Mouse (Mus musculus) left cerebral cortex, postnatal 10 days (tissue): ENCODE measurements around the gene Bcas3. TPM values are rescaled to one million over a fixed set of nuclear protein-coding genes. Genes with fewer than 3 reads are reported as not detected.
A peak's percentile ranks its signal among the peaks of the same experiment; 100 is the strongest.

Experiments used
- DNase-seq, 2 experiments: peaks; one replicate each; pipeline ENCODE4 v3.0.0; 2021 to 2022; ENCODE audit warnings: low spot score in 2 of 2, mixed read lengths in 1 of 2; ENCODE audit errors: extremely low spot score in 1 of 2
- intact Hi-C: fragments of 180-260 bp; cut with DNase I; formaldehyde crosslinking; loops from one replicate; pipeline ENCODE4 v1.15.1; 2025
- total RNA-seq, 2 experiments: library from RNA; stranded (reverse); gene quantifications; 2 replicates each; pipeline ENCODE4 v1.2.3; 2021

Gene Bcas3
- total RNA-seq, 2 experiments from 2014 or later: 49.2 to 61.1 TPM

DNA sequence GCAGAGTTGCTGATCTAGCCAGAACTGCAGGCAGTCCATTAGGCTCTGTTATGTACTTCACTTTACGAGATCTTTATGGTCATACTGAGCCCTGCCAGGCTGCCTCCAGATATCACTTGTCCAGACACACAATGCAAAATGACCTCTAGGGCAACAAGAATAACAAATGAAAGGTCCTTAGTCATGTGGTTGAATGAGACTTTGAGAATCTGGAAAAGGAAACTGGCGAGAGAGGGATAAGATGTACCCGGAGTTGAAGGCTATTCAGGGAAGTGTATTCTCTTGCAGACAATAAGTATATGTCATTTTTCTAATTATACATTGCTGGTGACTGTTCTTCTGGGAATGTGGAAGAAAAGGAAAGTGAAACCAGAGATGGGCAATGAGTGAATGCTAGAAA lies 218.1 kb downstream of the Bcas3 start:
- intact Hi-C loops: no loop called here

DNA sequence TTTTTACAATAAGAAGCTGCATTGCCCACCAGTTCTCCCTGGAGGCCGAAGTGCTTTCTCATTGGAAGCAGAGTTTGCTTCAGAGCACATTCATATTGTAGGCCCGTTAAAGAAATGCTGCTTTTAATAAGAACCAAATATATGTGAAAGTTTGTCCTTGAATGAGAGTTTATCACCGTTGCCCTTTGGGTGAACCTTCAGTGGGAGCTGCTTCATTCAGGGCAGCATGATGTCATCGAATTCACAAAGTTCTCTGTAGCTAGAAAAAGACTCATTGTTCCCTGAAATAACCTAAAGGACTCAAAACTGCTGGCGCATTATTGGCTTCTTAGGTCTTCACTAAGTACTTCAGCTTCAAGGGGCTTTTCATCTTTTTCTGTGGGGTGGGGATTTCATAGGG lies 219.0 kb downstream of the Bcas3 start:
- no peak for DNase-seq
- intact Hi-C loops: no loop called here

More for the DNA sequence above, 218.1 kb downstream of the Bcas3 start:
- no peak for DNase-seq

- no peak for DNase-seq
- intact Hi-C loops: no loop called here
Observed at GRCm38 (mm10) chr11:85572590-85572989, 219.6 kb downstream of the Bcas3 start.

DNA sequence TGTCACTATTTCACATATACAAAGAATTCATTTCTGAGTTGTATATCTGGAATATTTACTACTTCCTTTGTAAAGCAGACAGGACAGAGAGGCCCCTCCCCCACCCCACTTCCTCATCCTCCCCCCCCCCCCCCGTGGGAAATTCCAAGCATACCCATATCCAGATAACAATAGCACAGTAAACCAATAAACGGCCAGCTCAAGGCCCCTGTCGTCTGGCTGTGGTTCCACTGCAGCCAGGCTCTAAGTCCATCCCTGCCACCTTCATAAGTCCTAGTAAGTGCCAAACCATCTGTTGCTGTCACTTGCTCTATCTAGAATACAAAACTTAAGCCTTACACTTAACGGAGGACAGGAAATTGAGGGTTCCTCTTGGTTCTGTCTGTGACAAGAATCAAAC lies 221.5 kb downstream of the Bcas3 start:
- intact Hi-C loops: no loop called here

GRCm38 (mm10) chr11:85577816-85578645 lies 225.1 kb downstream of the Bcas3 start:
- DNase-seq: peak; percentile 2 to 43
- intact Hi-C loops: no loop called here

More for the DNA sequence above, 221.5 kb downstream of the Bcas3 start:
- peak in 1 of 2 experiments; percentile 41 for DNase-seq

- intact Hi-C loops: no loop called here
- no peak for DNase-seq
Observed at GRCm38 (mm10) chr11:85584086-85584485, 231.1 kb downstream of the Bcas3 start.

GRCm38 (mm10) chr11:85593636-85594035 lies 240.7 kb downstream of the Bcas3 start:
- DNase-seq: no peak
- intact Hi-C loops: no loop called here

- DNase-seq: no peak
- intact Hi-C loops: no loop called here
Observed at GRCm38 (mm10) chr11:85599251-85599650, 246.3 kb downstream of the Bcas3 start.

GRCm38 (mm10) chr11:85603546-85604322 lies 250.8 kb downstream of the Bcas3 start:
- no peak for DNase-seq
- intact Hi-C loops: no loop called here

DNA sequence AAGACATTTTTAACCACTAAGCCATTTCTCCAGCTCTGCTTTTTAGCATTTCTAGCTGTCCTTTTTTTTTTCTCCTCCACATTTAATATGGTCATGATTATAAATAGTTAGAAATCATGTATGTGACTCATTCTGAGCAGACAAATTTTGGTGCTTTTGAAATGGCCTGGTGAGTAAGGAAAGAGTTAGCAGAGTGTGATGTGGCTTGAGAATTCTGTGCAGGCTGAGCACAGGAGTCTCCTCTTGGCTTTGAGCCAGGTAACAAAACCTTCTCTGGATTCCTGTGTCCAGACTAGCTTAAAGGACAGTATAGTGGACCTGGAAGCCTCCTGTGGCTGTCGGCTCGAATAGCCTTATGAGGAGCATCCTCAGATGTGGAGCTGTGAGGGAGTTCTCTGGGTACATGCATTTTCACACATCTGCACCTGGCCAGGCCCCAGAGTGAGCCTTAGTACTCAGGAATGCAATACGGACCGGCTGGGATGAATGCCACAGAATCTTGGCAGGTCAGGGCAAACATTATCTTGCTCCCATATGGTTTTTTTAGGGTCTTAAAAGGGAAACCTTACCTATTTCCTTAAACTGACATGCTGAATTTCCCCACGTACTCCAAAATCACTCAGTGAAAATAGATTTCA lies 256.5 kb downstream of the Bcas3 start:
- intact Hi-C loops: no loop called here
- DNase-seq: no peak

DNA sequence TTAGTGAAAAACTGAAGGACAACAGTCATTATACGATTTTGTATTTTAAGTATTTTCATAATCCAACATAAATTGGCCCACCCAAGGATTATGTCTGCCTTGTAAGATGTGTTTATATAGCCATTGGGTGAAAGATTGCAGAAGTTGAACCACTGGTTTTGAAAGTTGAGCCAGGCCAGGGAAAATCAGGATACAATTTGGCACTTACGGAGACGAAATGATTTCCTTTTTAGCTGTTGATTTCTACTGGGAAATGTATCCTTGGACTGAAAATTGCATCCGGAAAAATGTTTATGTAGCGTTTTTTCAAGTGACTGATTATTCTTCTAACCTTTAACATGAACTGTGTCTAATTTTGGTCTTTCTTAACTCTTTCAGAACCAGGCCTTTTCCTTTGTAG lies 260.1 kb downstream of the Bcas3 start:
- intact Hi-C loops: no loop called here
- no peak for DNase-seq

DNA sequence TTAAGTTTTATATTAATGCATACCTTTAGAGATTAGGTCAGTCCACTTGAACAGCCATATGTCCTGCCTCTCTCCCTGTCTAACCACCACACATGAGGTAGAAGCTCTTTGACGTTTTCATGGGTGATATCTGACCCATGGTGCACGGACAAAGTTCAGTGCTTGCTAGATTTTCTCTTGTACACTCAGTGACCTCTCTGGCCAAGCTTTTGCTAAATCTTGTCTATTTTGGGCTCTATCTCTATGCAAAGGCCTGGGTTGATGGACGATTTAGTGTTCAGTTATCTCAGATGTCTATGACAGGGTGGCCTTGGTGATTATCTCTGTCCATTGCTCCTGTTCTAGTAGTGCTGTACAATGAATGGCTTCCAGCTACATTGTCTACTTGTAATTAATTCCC lies 260.6 kb downstream of the Bcas3 start:
- DNase-seq: no peak
- intact Hi-C loops: no loop called here

DNA sequence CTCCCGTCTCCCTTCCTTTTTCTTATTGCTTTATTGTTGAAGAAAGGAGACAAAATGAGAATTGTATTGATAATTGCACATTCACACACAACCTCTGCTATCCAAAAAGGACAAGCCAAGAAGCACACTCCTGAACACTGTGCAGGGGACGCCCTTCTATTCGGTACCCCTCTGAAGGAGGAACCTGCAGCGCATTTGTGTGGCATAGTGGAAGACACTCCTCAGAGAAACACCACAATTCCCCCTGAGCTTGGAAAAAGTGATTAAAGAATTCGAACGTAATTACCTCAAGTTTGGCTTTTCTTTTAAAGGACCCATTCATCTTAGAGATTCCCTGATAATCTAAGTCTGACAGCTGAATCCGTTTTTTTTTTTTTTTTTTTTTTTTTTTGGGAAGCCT lies 261.5 kb downstream of the Bcas3 start:
- intact Hi-C loops: no loop called here
- no peak for DNase-seq

DNA sequence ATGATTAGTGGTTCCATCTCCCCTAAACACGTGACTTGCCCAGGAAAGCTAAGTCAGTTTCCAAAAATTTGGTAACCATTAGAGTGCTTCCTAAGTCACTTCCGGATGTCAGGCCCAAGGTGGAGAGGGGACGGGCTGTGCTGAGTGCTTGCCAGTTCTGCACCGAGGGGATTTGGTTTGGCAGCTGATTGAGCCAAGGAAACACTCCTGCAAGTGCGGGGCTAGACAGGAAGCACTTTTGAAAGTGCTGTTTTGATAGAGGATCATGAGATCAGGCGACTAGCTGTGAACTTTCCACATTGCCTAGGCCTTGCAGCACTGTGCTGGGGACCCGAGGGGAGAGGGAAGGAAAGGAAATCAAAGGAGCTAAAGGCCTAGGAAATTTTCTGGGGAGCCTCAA lies 262.5 kb downstream of the Bcas3 start:
- intact Hi-C loops: no loop called here
- peak in 1 of 2 experiments; percentile 28 for DNase-seq

DNA sequence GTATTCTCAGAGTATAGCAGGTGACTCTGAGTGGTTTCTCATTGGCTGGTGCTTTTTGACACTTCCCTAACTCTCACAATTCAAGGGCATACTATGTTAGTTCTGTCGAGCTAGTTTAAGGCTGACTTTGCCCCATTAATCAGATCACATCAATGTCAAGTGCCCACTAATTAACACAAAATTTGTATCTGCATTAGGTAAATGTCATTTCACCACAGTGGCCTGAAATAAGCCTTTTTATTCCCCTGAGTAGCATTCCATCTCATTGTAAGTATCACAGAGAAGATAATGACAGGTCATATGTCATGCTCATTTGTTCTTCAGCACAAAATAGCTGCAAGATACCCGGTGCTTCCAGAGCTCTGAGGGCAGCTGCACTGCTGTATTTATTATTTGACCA lies 268.5 kb downstream of the Bcas3 start:
- no peak for DNase-seq
- intact Hi-C loops: no loop called here

- intact Hi-C loops: no loop called here
- no peak for DNase-seq
Observed at GRCm38 (mm10) chr11:85621994-85622393, 269.0 kb downstream of the Bcas3 start.

DNA sequence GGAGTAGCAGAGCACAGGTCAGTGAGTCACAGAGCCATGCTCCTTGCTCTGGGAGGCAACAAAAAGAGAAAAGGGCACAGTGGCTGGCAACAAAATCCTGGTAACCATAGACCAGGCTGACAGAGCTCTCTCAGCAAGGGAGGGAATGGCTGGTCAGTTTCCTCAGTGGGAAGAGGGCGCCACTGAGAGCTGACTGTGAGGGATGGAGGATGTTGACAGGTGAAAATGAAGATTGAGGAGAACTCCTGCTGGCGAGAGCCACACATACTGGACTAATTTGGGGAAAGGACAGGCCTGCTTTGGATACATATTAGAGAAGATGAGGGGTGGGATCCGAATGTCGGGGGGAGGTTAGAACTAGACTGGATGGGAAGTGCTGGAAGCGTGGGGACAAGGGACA lies 272.2 kb downstream of the Bcas3 start:
- intact Hi-C loops: no loop called here
- no peak for DNase-seq

- intact Hi-C loops: no loop called here
- DNase-seq: no peak
Observed at GRCm38 (mm10) chr11:85626846-85627245, 273.9 kb downstream of the Bcas3 start.

DNA sequence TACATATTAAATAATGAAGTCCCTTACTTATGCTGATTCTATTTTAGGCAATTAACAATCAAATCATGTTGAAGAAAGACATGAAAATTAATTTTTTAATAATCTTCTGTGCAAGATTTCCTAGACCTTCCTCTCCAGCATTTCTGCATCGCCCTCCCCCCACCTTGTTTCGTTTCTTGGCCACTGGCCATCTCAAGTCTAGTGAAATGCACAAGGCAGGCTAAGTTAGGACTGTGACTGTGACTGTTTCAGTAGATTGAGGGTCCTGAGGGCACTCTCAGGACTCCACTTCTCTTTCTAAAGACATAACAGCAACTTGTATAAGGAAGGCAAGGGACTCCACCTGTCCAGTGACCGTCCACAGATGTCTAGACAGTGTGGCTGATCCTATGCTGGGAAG lies 274.4 kb downstream of the Bcas3 start:
- DNase-seq: no peak
- intact Hi-C loops: no loop called here
